Mouse (Mus musculus) ES-E14 (cell line): ENCODE measurements around the gene Afap1. TPM values are rescaled to one million over a fixed set of nuclear protein-coding genes. Genes with fewer than 3 reads are reported as not detected.

Experiments used
- DNase-seq: peaks from one replicate; pipeline ENCODE4 v3.0.0-alpha.2; 2013; ENCODE audit warnings: low read depth, low spot score
- H3K27ac ChIP-seq: 2 replicates; pipeline ENCODE4 v1.5.1; 2012; ENCODE audit warnings: low read depth, mild to moderate bottlenecking, low read length, moderate library complexity, mixed read lengths; ENCODE audit not compliant: poor library complexity, insufficient read depth, severe bottlenecking
- H3K36me3 ChIP-seq: 2 replicates; pipeline ENCODE4 v1.6.1; 2012; ENCODE audit warnings: mild to moderate bottlenecking, low read length, moderate library complexity, mixed read lengths; ENCODE audit not compliant: control insufficient read depth, poor library complexity, insufficient read depth, severe bottlenecking
- H3K4me1 ChIP-seq, 2 experiments: fragments of 150-350 bp in 1 of 2; sonication (generic) in 1 of 2; 2 replicates each; pipeline ENCODE4 v1.6.1; 2012; ENCODE audit warnings: low read length in 2 of 2, mild to moderate bottlenecking in 1 of 2, mixed read lengths in 1 of 2; ENCODE audit not compliant: control insufficient read depth in 2 of 2, insufficient read depth in 2 of 2, poor library complexity in 1 of 2
- H3K4me3 ChIP-seq, 2 experiments: fragments of 150-350 bp in 1 of 2; sonication (generic) in 1 of 2; 2 replicates each; pipeline ENCODE4 v1.5.1; 2012; ENCODE audit warnings: low read length in 2 of 2, low read depth in 1 of 2, mild to moderate bottlenecking in 1 of 2, mixed read lengths in 1 of 2; ENCODE audit not compliant: insufficient read depth in 1 of 2, poor library complexity in 1 of 2, severe bottlenecking in 1 of 2
- H3K9ac ChIP-seq: 2 replicates; pipeline ENCODE4 v1.6.1; 2012; ENCODE audit warnings: low read depth, mild to moderate bottlenecking, low read length, mixed read lengths; ENCODE audit not compliant: poor library complexity, insufficient read depth, severe bottlenecking
- H3K9me3 ChIP-seq: fragments of 150-350 bp; sonication (generic); 2 replicates; pipeline ENCODE4 v1.6.1; 2012; ENCODE audit warnings: low read depth, mild to moderate bottlenecking, low read length; ENCODE audit not compliant: control insufficient read depth, insufficient read depth
- CHD2 ChIP-seq: IDR thresholded peaks from 2 replicates; pipeline ENCODE4 v1.6.1; 2014; ENCODE audit warnings: mild to moderate bottlenecking, low read depth, low read length, inconsistent platforms
- HCFC1 ChIP-seq: IDR thresholded peaks from 2 replicates; pipeline ENCODE4 v1.6.1; 2012; ENCODE audit warnings: low read length, inconsistent platforms, borderline replicate concordance; ENCODE audit not compliant: insufficient read depth
- MAFK ChIP-seq: IDR thresholded peaks from 2 replicates; pipeline ENCODE4 v1.6.1; 2014; ENCODE audit warnings: mild to moderate bottlenecking, low read depth, low read length, inconsistent platforms; ENCODE audit not compliant: insufficient read depth
- ZC3H11A ChIP-seq: IDR thresholded peaks from 2 replicates; pipeline ENCODE4 v1.6.1; 2012; ENCODE audit warnings: low read depth, mild to moderate bottlenecking, inconsistent platforms, low read length, borderline replicate concordance
- ZNF384 ChIP-seq: IDR thresholded peaks from 2 replicates; pipeline ENCODE4 v1.6.1; 2012; ENCODE audit warnings: low read depth, low read length, inconsistent platforms
- in situ Hi-C, 2 experiments: fragments of 600-800 bp; cut with MboI; formaldehyde crosslinking; loops; one replicate each; pipeline ENCODE4 v1.15.1; 2025; ENCODE audit warnings: low sequenced_read_pairs in 2 of 2, inconsistent platforms in 1 of 2; ENCODE audit not compliant: unreplicated experiment in 2 of 2
- total RNA-seq: library from RNA; depleted of rRNA; stranded (reverse); fragments of 300-350 nt; gene quantifications from 2 replicates; pipeline ENCODE4 v1.2.3, GENCODE M21; 2012

Afap1 gene
- total RNA-seq, 1 experiment, result 13.7 TPM

DNA sequence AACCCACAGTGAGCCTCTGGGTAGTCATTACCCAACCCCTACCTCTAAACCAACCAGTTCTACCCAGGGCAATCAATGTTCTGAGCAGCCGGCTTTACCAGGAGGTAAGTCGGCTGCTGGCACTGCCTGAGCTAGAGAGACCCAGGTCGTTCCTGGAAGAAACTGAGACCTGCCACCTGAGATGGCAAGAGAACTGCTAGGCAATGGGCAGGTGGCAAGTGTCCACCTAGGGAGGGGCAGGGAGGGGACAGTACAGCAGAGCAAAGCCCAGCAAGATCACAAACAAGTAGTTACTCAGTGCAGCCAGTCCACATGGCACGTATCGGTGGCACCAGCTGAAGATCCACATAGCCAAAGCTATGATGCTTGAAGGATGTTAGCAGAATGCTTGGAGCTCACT is 16.9 kb upstream of the Afap1 start:
- Histone ChIP-seq H3K36me3 (no peaks in the 10 kb centered on the region), H3K4me3 (no peak overlapping the region), H3K9me3 (no peaks in the 10 kb centered on the region), H3K4me1 (peaks cover 0 to 3% of the 10 kb centered on the region in 2 experiments; a peak in 1 of 4 replicates), H3K27ac (no peak overlapping the region), H3K9ac (no peak overlapping the region)
- TF ChIP-seq HCFC1, result no peak
- no peak for TF ChIP-seq ZNF384
- TF ChIP-seq MAFK, result no peak
- no peak for TF ChIP-seq CHD2
- no peak for TF ChIP-seq ZC3H11A
- in situ Hi-C loops, result no loop called here
- no peak for DNase-seq

- DNase-seq, result no peak
- TF ChIP-seq ZNF384 (no peak), ZC3H11A (no peak), CHD2 (no peak), HCFC1 (no peak), MAFK (no peak)
These were observed 13.9 kb upstream of the Afap1 start for GRCm38 (mm10) chr5:35879199-35879598.

DNA sequence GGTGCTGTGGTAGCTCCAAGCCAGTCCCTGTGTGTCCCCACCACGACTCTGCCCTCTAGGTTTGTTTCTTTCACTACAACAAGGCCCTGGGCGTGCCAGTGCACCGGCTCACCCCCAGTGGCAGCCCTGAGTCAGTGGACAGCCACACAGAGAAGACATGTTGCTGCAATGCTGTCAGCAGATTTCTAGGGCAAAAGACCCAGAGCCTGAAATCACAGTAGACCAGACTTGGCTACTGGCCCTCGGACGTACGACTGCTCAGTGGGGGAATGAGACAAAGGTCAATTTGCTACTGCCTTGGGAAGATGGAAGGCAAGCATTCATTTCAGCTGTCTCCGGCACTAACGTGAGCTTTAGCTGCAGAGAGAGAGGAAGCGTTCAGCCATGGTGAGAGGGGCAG is 10.7 kb upstream of the Afap1 start:
- no peaks in the 10 kb centered on the region for H3K9me3 ChIP-seq
- in situ Hi-C loops, result no loop called here

More at GRCm38 (mm10) chr5:35879199-35879598, 13.9 kb upstream of the Afap1 start:
- Histone ChIP-seq H3K9ac (no peak overlapping the region), H3K27ac (no peak overlapping the region), H3K4me1 (peaks cover 0 to 3% of the 10 kb centered on the region in 2 experiments; a peak in 1 of 4 replicates), H3K4me3 (no peak overlapping the region), H3K36me3 (no peaks in the 10 kb centered on the region), H3K9me3 (no peaks in the 10 kb centered on the region)
- in situ Hi-C loops, result no loop called here

GRCm38 (mm10) chr5:35884262-35884661 is 8.9 kb upstream of the Afap1 start:
- Histone ChIP-seq H3K9me3 (no peaks in the 10 kb centered on the region), H3K27ac (no peak overlapping the region), H3K9ac (no peak overlapping the region; the same call in 1 of the 2 replicates), H3K4me1 (peaks cover 0 to 3% of the 10 kb centered on the region in 2 experiments; a peak in 1 of 4 replicates), H3K36me3 (no peaks in the 10 kb centered on the region), H3K4me3 (no peak overlapping the region)
- DNase-seq, result peak; percentile 86
- TF ChIP-seq ZC3H11A, result no peak
- TF ChIP-seq HCFC1, result no peak
- TF ChIP-seq CHD2, result no peak
- no peak for TF ChIP-seq MAFK
- no peak for TF ChIP-seq ZNF384
- in situ Hi-C loops, result no loop called here

More for the DNA sequence above, 10.7 kb upstream of the Afap1 start:
- H3K4me1 ChIP-seq, result peaks cover 0 to 3% of the 10 kb centered on the region in 2 experiments; a peak in 1 of 4 replicates
- no peak overlapping the region for H3K9ac ChIP-seq
- DNase-seq, result no peak
- TF ChIP-seq MAFK, result no peak
- no peak for TF ChIP-seq HCFC1
- no peak for TF ChIP-seq CHD2
- no peak for TF ChIP-seq ZC3H11A
- no peak for TF ChIP-seq ZNF384
- no peak overlapping the region for H3K27ac ChIP-seq
- no peaks in the 10 kb centered on the region for H3K36me3 ChIP-seq
- H3K4me3 ChIP-seq, result no peak overlapping the region

DNA sequence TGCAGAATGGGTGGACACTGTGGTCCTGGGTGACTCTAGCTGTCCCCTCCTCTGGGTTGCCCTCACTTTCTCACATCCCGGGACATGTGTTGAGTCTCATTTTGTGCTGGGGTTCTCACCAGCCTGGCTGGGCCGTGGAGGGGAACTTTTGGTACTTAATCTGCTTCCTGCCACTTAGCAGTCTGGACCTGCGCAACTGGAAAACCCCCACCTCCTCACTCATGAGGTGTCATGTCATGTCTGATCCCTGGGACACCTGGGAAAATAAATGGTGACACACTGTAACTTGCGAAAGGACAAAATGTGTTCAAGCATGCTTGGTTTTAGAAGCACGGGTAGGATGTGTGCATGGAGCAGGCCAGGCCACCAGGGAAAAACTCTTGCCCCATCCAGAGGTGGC is 8.4 kb upstream of the Afap1 start:
- Histone ChIP-seq H3K4me1 (peaks cover 0 to 3% of the 10 kb centered on the region in 2 experiments; a peak in 1 of 4 replicates), H3K9me3 (no peaks in the 10 kb centered on the region), H3K4me3 (no peak overlapping the region), H3K36me3 (no peaks in the 10 kb centered on the region), H3K9ac (no peak overlapping the region), H3K27ac (no peak overlapping the region)
- no peak for DNase-seq
- in situ Hi-C loops, result loop anchor here in 1 of 2 experiments (5.0 kb wide), 1 partner anchor 88 kb away; no protein-coding TSS in a partner anchor
- TF ChIP-seq MAFK (no peak), HCFC1 (no peak), ZC3H11A (no peak), ZNF384 (no peak), CHD2 (no peak)
